Mouse (Mus musculus): ENCODE data around the gene Tmc8. TPM values are rescaled to one million over a fixed set of nuclear protein-coding genes. Genes with fewer than 3 reads are reported as not detected.

Gene Tmc8
- polyA plus RNA-seq, 1 experiment from 2014 or later = 0.43 TPM

- Histone ChIP-seq H3K27ac (replicated peaks) (no peak overlapping the region), H3K9me3 (no peaks in the 10 kb centered on the region), H3K9ac (replicated peaks) (no peak overlapping the region), H3K4me3 (no peak overlapping the region), H3K4me2 (replicated peaks) (no peak overlapping the region), H3K36me3 (peaks cover 85% of the 10 kb centered on the region), H3K27me3 (no peaks in the 10 kb centered on the region), H3K4me1 (no peaks in the 10 kb centered on the region)
- 89% methylated on average over 26 of the region's 26 CpGs for WGBS
- ATAC-seq (replicated peaks) = no peak
Observed at GRCm38 (mm10) chr11:117760374-117761119, 21.3 kb upstream of the Tmc8 start.

- WGBS = 93% methylated on average over 13 of the region's 13 CpGs
- ATAC-seq (replicated peaks) = no peak
Observed at GRCm38 (mm10) chr11:117761801-117762200, 20.1 kb upstream of the Tmc8 start.

GRCm38 (mm10) chr11:117762246-117762645 is 19.6 kb upstream of the Tmc8 start:
- no peak for ATAC-seq (replicated peaks)
- 90% methylated on average over 12 of the region's 12 CpGs for WGBS
- peaks cover 71% of the 10 kb centered on the region for H3K36me3 ChIP-seq
- H3K27ac ChIP-seq (replicated peaks) = no peak overlapping the region
- no peaks in the 10 kb centered on the region for H3K9me3 ChIP-seq
- H3K9ac ChIP-seq (replicated peaks) = no peak overlapping the region
- no peaks in the 10 kb centered on the region for H3K27me3 ChIP-seq
- H3K4me3 ChIP-seq = no peak overlapping the region
- H3K4me1 ChIP-seq = no peaks in the 10 kb centered on the region
- H3K4me2 ChIP-seq (replicated peaks) = no peak overlapping the region

More at GRCm38 (mm10) chr11:117761801-117762200, 20.1 kb upstream of the Tmc8 start:
- H3K4me2 ChIP-seq (replicated peaks) = no peak overlapping the region
- no peaks in the 10 kb centered on the region for H3K27me3 ChIP-seq
- peaks cover 76% of the 10 kb centered on the region for H3K36me3 ChIP-seq
- H3K9me3 ChIP-seq = no peaks in the 10 kb centered on the region
- no peak overlapping the region for H3K4me3 ChIP-seq
- H3K4me1 ChIP-seq = no peaks in the 10 kb centered on the region
- H3K27ac ChIP-seq (replicated peaks) = no peak overlapping the region
- no peak overlapping the region for H3K9ac ChIP-seq (replicated peaks)

GRCm38 (mm10) chr11:117764319-117764718 is 17.6 kb upstream of the Tmc8 start:
- no peak for ATAC-seq (replicated peaks)
- Histone ChIP-seq H3K36me3 (peaks cover 52% of the 10 kb centered on the region), H3K4me1 (no peaks in the 10 kb centered on the region), H3K4me3 (no peak overlapping the region), H3K4me2 (replicated peaks) (no peak overlapping the region), H3K27ac (replicated peaks) (no peak overlapping the region), H3K9me3 (no peaks in the 10 kb centered on the region), H3K27me3 (no peaks in the 10 kb centered on the region), H3K9ac (replicated peaks) (no peak overlapping the region)
- WGBS = 88% methylated on average over 9 of the region's 9 CpGs

GRCm38 (mm10) chr11:117765361-117765760 is 16.5 kb upstream of the Tmc8 start:
- no peak overlapping the region for H3K4me2 ChIP-seq (replicated peaks)
- 88% methylated on average over 5 of the region's 5 CpGs for WGBS

GRCm38 (mm10) chr11:117766275-117766674 is 15.6 kb upstream of the Tmc8 start:
- no peaks in the 10 kb centered on the region for H3K9me3 ChIP-seq
- WGBS = 85% methylated on average over 3 of the region's 3 CpGs
- H3K4me3 ChIP-seq = no peak overlapping the region
- no peaks in the 10 kb centered on the region for H3K27me3 ChIP-seq
- ATAC-seq (replicated peaks) = no peak
- H3K4me2 ChIP-seq (replicated peaks) = no peak overlapping the region
- peaks cover 33% of the 10 kb centered on the region for H3K36me3 ChIP-seq
- 0 out of 2 replicates have a peak, but pooled peaks cover 9% of the 10 kb centered on the region for H3K4me1 ChIP-seq
- no peak overlapping the region for H3K9ac ChIP-seq (replicated peaks)
- no peak overlapping the region for H3K27ac ChIP-seq (replicated peaks)

More at GRCm38 (mm10) chr11:117765361-117765760, 16.5 kb upstream of the Tmc8 start:
- Histone ChIP-seq H3K27me3 (no peaks in the 10 kb centered on the region), H3K9me3 (no peaks in the 10 kb centered on the region), H3K4me3 (no peak overlapping the region), H3K27ac (replicated peaks) (no peak overlapping the region), H3K4me1 (0 out of 2 replicates have a peak, but pooled peaks cover 9% of the 10 kb centered on the region), H3K9ac (replicated peaks) (no peak overlapping the region), H3K36me3 (peaks cover 43% of the 10 kb centered on the region)
- 0 out of 2 replicates have a peak, but pooled peaks have one; percentile 15 for ATAC-seq (replicated peaks)

GRCm38 (mm10) chr11:117768725-117769682 is 12.9 kb upstream of the Tmc8 start:
- H3K4me1 ChIP-seq = 0 out of 2 replicates have a peak, but pooled peaks cover 9% of the 10 kb centered on the region
- H3K36me3 ChIP-seq = peaks cover 13% of the 10 kb centered on the region
- 69% methylated on average over 20 of the region's 20 CpGs for WGBS
- no peak overlapping the region for H3K9ac ChIP-seq (replicated peaks)
- no peak overlapping the region for H3K27ac ChIP-seq (replicated peaks)
- H3K9me3 ChIP-seq = no peaks in the 10 kb centered on the region
- H3K4me3 ChIP-seq = no peak overlapping the region
- no peak overlapping the region for H3K4me2 ChIP-seq (replicated peaks)
- ATAC-seq (replicated peaks) = no peak
- no peaks in the 10 kb centered on the region for H3K27me3 ChIP-seq

- H3K27me3 ChIP-seq = no peaks in the 10 kb centered on the region
- H3K9me3 ChIP-seq = no peaks in the 10 kb centered on the region
- H3K9ac ChIP-seq (replicated peaks) = no peak overlapping the region
- 0 out of 2 replicates have a peak, but pooled peaks cover 9% of the 10 kb centered on the region for H3K4me1 ChIP-seq
- H3K27ac ChIP-seq (replicated peaks) = no peak overlapping the region
- 47% methylated on average over 7 of the region's 7 CpGs for WGBS
- H3K36me3 ChIP-seq = peaks cover 7% of the 10 kb centered on the region
- no peak for ATAC-seq (replicated peaks)
- no peak overlapping the region for H3K4me2 ChIP-seq (replicated peaks)
- H3K4me3 ChIP-seq = no peak overlapping the region
Observed at GRCm38 (mm10) chr11:117769683-117770047, 12.2 kb upstream of the Tmc8 start.

- ATAC-seq (replicated peaks) = no peak
- peaks cover 3% of the 10 kb centered on the region; the same call in 1 of the 2 replicates for H3K36me3 ChIP-seq
- no peaks in the 10 kb centered on the region for H3K27me3 ChIP-seq
- H3K27ac ChIP-seq (replicated peaks) = no peak overlapping the region
- H3K4me1 ChIP-seq = 0 out of 2 replicates have a peak, but pooled peaks cover 9% of the 10 kb centered on the region
- no peak overlapping the region for H3K9ac ChIP-seq (replicated peaks)
- H3K4me2 ChIP-seq (replicated peaks) = no peak overlapping the region
- H3K9me3 ChIP-seq = no peaks in the 10 kb centered on the region
- H3K4me3 ChIP-seq = no peak overlapping the region
- WGBS = 88% methylated on average over 10 of the region's 10 CpGs
Observed at GRCm38 (mm10) chr11:117770407-117770806, 11.5 kb upstream of the Tmc8 start.

GRCm38 (mm10) chr11:117772352-117772751 is 9.5 kb upstream of the Tmc8 start:
- no peak overlapping the region for H3K4me2 ChIP-seq (replicated peaks)
- ATAC-seq (replicated peaks) = no peak
- no peak overlapping the region for H3K4me3 ChIP-seq
- H3K9ac ChIP-seq (replicated peaks) = no peak overlapping the region
- WGBS = 92% methylated on average over 7 of the region's 7 CpGs
- H3K9me3 ChIP-seq = no peaks in the 10 kb centered on the region
- H3K4me1 ChIP-seq = 0 out of 2 replicates have a peak, but pooled peaks cover 9% of the 10 kb centered on the region
- H3K27ac ChIP-seq (replicated peaks) = no peak overlapping the region
- H3K27me3 ChIP-seq = no peaks in the 10 kb centered on the region
- no peaks in the 10 kb centered on the region for H3K36me3 ChIP-seq

GRCm38 (mm10) chr11:117774925-117775324 is 7.0 kb upstream of the Tmc8 start:
- Histone ChIP-seq H3K9me3 (no peaks in the 10 kb centered on the region), H3K4me3 (no peak overlapping the region), H3K36me3 (no peaks in the 10 kb centered on the region), H3K4me2 (replicated peaks) (no peak overlapping the region), H3K27ac (replicated peaks) (no peak overlapping the region), H3K4me1 (peaks cover 10% of the 10 kb centered on the region), H3K27me3 (peaks cover 6% of the 10 kb centered on the region; the same call in 1 of the 2 replicates), H3K9ac (replicated peaks) (no peak overlapping the region)
- no peak for ATAC-seq (replicated peaks)
- WGBS = 90% methylated on average over 10 of the region's 10 CpGs

- Histone ChIP-seq H3K9me3 (no peaks in the 10 kb centered on the region), H3K4me2 (replicated peaks) (no peak overlapping the region), H3K9ac (replicated peaks) (no peak overlapping the region), H3K4me3 (no peak overlapping the region), H3K36me3 (no peaks in the 10 kb centered on the region), H3K27ac (replicated peaks) (no peak overlapping the region), H3K4me1 (peaks cover 13% of the 10 kb centered on the region), H3K27me3 (peaks cover 12% of the 10 kb centered on the region)
- no peak for ATAC-seq (replicated peaks)
- WGBS = 89% methylated on average over 13 of the region's 13 CpGs
Observed at GRCm38 (mm10) chr11:117775540-117775939, 6.3 kb upstream of the Tmc8 start.
